Mouse (Mus musculus) layer of hippocampus, adult 18-20 months (tissue): Measurements from ENCODE around the gene Hsd17b11. TPM values are rescaled to one million over a fixed set of nuclear protein-coding genes. Genes with fewer than 3 reads are reported as not detected.

Experiments
- DNase-seq, 2 experiments: peaks; one replicate each; pipeline ENCODE4 v3.0.0; 2022; ENCODE audit warnings: low spot score in 2 of 2
- long read RNA-seq: library from polyadenylated mRNA; stranded (forward); transcript quantifications from one replicate; pipeline ENCODE4 v2.0.0, GENCODE M21; 2021
- total RNA-seq, 2 experiments: library from RNA; stranded (reverse); gene quantifications; 2 replicates each; pipeline ENCODE4 v1.2.3; 2021

Gene Hsd17b11
- 10 to 100 TPM; 53.9 to 61.3 TPM for total RNA-seq
- long read RNA-seq, partial matches to known transcripts: 0 of 1 reads
- long read RNA-seq, other reads (novel, unspliced or antisense): 0 of 1 reads

DNA sequence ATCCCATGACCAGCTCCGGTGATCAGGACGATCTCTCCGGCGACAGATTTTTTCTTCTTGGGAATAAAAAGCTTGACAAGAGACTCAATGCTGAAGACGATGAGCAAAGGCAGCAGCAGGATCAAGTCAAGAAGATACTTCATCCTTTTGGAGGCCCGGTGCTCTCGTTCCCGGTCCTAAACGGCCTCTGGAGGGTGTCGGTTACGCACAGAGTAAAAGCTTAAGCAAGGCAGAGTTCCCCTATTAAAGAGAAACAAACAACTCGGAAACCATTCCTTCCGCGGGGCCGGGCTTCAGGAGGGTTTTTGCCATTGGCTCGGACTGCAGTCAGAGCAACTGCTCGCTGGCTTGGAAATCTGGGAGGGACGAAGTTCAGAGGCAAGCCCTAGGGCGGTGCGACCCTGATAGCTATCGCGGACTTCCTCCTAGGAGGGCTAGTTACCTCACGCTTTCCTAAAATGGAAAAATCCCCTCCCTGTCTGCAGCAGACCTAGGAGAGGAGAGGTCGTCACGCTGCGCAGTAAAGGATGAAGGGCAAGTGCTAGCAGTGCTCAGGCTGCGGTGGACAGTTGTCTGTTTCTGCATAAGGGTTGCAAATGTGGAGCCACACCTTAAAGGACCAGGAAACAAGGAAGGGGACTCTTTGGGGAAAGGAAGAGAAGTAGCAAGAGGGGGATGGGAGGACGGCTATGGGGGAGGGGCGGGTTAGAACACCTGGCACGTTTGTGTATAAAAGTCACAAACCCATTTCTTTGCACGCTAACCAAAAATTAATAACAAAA lies at the start of gene Hsd17b11:
Hsd17b11 (minus strand) TSS at position 323 of the 782 bp plus-strand sequence.
- peak; percentile 51 to 78 for DNase-seq

DNA sequence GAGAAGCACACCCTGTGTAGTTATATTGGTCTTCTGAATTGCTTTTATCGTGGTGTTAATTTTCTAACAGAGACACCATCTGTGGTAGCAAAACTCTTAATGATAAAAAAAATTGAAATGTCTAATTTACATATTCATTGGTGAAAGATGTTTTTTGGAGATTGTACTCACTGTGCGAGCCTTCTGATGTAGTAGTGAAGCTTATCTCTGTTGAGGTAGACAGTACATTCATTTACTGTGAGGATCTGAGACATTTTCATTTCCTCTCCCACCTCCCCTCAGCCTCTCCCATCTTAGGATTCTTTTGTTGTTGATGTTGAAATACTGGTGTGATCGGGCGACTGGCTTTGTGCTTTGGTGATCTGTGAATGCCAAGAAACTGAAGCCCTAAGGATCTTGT lies 49.3 kb upstream of the Hsd17b11 start:
- DNase-seq: peak in 1 of 2 experiments; percentile 34

DNA sequence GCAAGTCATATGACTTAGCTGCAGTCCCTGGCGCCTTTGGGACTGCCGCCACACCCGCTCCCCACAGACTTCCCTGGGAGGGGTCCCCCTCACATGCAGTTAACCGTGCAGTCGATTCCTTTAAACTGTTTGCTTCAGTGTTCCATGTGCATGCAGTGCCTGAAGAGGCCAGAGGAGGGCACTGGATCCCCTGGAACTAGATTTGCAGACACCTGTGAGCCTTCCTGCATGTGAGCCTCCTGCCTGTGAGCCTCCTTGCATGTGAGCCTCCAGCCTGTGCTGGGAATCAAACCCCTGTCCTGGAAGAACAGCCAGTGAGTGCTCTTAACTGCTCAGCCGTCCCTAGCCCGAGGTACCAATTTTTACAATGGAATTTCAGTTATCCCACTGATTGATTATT lies 47.0 kb upstream of the Hsd17b11 start:
- DNase-seq: peak in 1 of 2 experiments; percentile 49

GRCm38 (mm10) chr5:104062773-104063551 lies 41.2 kb upstream of the Hsd17b11 start:
- no peak for DNase-seq

GRCm38 (mm10) chr5:104061936-104062772 lies 40.4 kb upstream of the Hsd17b11 start:
- DNase-seq: peak in 1 of 2 experiments; percentile 47

- DNase-seq: peak in 1 of 2 experiments; percentile 52
These were observed 38.7 kb upstream of the Hsd17b11 start for GRCm38 (mm10) chr5:104060429-104060828.

DNA sequence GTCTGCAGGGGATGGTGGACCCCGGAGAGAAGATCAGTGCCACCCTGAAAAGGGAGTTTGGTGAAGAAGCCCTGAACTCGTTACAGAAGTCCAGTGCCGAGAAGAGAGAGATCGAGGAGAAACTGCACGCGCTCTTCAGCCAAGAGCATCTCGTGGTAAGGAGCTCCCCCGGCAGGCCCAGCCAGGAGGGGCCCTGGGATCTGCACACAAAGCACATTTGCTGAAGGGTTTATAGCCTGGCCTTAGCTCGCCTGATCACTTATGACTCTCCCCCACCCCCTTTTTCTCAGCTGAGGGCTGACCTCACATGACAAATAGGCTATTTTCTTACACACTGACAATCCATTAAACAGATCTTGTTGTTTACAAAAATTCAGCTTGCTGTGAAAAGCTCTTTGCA lies 37.9 kb upstream of the Hsd17b11 start:
- no peak for DNase-seq

DNA sequence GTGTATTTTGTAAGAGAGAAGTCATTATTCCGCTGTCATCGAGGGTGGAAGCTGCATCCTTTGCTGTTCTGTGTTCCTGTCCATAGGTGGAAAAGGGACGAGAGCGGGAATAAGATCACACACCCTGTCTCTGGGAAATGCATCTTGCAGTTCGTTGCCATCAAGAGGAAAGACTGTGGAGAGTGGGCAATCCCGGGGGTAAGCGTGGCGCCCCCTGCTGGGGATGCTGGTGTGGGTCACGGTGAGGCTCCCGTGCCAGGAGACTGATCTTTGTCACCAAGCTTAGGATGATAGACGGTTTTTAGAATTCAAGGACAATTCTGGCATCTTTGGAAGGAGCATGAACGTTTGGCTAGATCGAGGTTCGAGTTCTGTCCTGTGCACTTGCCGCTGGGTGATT lies 36.3 kb upstream of the Hsd17b11 start:
- peak in 1 of 2 experiments; percentile 42 for DNase-seq

DNA sequence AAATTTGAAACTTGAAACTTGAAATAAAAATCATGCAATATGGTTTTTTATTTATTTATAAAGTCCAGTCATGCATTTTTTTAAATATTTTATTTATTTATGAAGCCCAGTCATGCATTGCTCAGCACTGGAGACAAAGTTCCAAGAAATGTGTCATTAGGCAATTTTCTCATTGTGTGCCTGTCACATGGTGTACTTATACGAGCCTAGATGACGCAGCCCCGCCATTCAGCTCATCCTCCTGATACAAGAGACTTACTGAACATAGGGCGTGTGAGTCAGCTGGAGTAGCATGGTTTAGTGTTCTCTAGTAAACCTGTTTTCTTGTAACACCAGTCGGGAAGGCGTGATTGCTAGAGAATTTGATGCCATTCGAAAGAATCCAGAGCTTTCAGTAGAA lies 34.6 kb upstream of the Hsd17b11 start:
- DNase-seq: no peak

DNA sequence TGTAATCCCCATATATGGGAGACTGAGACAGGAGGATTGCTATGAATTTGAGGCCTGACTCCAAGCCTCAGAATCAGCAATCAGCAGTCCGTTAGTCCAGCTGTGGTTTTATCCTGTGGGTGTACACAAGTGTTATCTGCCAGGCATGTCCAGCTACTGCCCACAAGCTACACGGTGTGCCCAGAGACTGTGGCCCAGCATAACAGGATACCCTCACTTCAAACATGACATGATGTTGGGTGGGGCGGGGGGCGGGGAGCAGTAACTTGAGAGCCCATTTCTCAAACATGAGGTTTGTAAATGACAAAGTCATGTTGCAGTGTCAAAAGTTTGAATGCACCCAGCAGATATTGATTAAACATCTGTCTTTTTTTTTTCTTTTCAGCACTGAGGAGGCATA lies 34.1 kb upstream of the Hsd17b11 start:
- no peak for DNase-seq

DNA sequence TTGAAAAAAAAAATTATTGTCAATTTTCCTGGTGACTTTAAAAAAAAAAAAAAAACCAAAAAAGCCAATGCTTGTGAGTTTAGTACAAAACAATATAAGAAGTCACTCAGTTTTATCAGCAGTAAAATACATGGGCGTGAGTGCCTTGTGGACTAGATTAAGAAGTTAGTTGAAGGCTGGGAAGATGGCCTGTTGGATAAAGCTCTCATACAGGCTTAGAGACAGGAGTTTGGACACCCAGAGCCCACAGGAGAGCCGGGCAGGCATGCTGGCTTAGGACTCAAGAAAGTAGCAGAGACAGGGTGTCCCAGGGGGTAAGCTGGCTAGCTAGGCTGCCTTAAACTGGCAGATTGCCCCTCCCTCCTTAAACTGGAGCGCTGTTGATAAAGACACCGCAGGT lies 33.2 kb upstream of the Hsd17b11 start:
- no peak for DNase-seq

GRCm38 (mm10) chr5:104052956-104053355 lies 31.2 kb upstream of the Hsd17b11 start:
- no peak for DNase-seq

DNA sequence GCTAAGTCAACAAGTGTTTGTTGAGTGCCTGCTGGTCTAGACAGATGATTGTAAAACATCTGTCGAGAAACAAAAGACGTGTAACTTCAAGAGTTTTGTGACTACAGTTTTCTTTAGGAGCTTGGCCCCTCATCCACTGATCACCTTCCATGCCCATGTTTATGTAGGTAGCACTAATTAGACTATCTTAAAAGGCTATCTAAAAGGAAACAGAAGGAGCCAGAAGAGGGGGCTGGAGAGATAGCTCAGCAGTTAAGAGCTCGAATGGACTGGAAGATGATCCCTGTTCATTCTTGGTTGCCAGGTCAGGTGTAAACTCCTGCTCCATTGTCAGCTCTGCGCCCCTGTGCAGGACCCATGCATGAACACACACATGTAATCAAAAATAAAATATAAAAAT lies 26.4 kb upstream of the Hsd17b11 start:
- no peak for DNase-seq

DNA sequence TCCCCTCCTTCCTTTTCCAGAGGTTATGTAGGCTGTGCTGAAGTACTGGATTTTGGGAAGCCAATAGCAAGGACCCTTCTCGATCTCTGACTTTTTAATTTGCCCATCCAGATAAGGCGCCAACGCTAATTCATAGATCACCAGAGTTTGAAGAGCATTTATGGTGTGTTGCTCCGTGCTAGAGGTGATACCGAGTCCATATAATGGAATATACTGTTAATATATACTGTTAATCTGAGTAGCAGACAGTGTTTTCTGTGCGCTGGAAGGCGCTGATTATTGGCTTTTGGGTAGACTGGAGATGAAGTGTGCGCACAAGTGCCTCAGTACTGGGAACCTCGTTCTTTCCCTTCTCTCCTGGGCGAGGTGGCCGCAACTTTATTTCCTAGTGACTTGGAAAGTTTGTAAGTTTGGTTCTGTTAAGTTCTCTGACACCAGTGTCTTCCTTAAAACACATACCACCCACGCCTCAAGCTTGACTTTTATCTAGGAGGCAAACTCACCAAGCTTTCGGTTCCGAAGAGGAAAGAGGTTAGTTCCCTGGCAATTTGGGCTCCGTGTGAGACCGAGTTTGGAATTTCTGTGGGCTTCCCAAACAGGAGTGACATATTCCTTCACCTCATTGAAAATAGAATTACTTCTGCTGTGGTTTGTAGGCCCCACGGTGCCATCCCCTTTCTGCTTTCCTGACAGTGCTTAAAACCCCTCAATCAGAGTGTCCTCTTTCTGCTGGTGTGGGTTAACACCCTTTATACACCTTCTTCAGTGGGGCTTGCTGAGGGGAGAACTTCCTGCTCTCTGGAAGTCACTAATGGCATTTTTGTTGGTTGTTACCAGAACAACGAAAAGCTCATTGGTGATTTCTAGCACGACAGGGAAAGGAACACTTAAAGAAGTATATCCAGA lies 25.7 kb upstream of the Hsd17b11 start:
- DNase-seq: no peak

DNA sequence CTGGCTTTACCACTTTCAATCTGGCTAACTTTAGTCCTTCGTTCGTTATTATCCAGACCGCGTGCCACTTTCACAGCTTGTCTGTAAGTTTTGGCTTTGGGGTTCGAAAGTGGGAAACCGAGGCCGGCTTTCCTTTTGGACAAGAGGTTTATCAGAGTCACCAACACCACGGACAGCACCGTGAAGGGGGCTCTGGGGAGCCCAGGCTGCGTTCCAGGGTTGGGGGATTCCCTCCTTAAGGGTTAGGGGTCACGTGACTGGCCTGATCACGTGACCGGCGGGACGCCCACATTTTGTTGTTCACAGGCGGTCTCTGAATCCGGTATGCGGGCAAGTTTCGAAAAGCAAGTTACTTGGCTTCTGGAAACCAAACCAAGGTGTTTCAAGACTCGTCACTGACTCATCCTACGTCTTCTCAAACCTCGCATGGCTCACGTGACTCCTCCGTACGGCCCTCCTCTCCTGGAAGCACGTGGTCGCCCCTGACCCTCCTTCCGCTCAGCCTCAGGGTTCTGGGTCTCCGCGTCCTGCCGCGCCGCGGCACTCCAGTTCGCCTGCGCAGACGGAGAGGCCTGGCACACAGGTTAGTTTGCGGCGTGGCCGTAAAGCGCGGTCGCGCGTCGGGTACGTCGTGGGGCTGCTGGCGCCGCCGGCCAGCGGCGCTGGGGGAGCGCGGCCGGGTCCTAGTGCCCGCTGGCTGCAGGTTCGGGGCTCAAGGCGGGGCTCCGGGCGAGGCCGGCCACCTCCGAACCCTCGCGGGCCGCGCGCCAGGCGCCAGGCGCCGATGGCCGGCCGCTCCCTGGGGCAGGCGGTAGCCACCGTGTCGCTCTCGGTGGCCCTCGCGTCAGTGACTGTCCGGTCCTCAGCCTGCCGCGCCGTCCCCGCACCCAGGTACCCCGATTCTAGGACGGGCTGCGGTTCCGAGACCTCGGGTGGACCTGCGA lies 24.8 kb upstream of the Hsd17b11 start, which contains the start of gene Nudt9:
Nudt9 (plus strand) TSS at position 51 of the 944 bp plus-strand sequence.
- peak; percentile 97 to 99 for DNase-seq

DNA sequence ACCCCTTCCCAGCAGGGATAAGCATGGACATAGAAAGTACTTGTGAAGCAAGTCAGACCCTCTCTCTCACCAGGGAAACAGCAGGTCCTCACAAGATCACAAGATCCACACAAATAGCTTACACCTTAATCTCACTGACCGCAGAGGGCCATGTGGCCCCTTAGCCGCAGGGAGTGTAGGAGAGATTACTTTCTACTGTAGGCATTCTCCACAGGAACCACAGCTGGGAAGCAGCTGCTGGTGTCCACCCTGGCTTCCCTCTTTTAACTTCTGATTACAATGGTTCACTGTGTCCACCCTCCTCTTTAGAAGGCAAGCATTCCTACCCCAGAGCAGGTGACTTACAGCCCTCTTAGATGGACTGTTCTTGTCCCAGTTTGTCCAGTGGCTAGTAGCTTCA lies 22.0 kb upstream of the Hsd17b11 start:
- no peak for DNase-seq

- DNase-seq: no peak
These were observed 21.2 kb upstream of the Hsd17b11 start for GRCm38 (mm10) chr5:104042906-104043305.

GRCm38 (mm10) chr5:104039154-104039932 lies 17.6 kb upstream of the Hsd17b11 start:
- DNase-seq: peak in 1 of 2 experiments; percentile 77
